Mouse (Mus musculus) liver, embryonic 15.5 days (tissue): ENCODE results near the gene Ubqln1. TPM values are rescaled to one million over a fixed set of nuclear protein-coding genes. Genes with fewer than 3 reads are reported as not detected.

Experiments
- ATAC-seq: fragments of 200-750 bp; cut with Nextera tagmentation; 2 replicates; pipeline ENCODE4 v1.8.0; 2017; ENCODE audit warnings: moderate number of reproducible peaks, mild to moderate bottlenecking, moderate library complexity; ENCODE audit not compliant: insufficient read depth
- H3K27ac ChIP-seq: fragments of 300-500 bp; sonication (generic); replicated peaks from 2 replicates; pipeline ENCODE4 v1.5.1; 2015; ENCODE audit warnings: mild to moderate bottlenecking, inconsistent platforms
- H3K27me3 ChIP-seq: fragments of 300-500 bp; sonication (generic); 2 replicates; pipeline ENCODE4 v1.6.1; 2015; ENCODE audit warnings: mild to moderate bottlenecking, inconsistent platforms
- H3K36me3 ChIP-seq: fragments of 300-500 bp; sonication (generic); replicated peaks from 2 replicates; pipeline ENCODE4 v1.6.1; 2015; ENCODE audit warnings: moderate library complexity, mild to moderate bottlenecking, inconsistent platforms
- H3K4me1 ChIP-seq: fragments of 300-500 bp; sonication (generic); replicated peaks from 2 replicates; pipeline ENCODE4 v1.6.1; 2015; ENCODE audit warnings: inconsistent platforms
- H3K4me2 ChIP-seq: fragments of 300-500 bp; sonication (generic); 2 replicates; pipeline ENCODE4 v1.6.1; 2015; ENCODE audit warnings: moderate library complexity, mild to moderate bottlenecking, inconsistent platforms
- H3K4me3 ChIP-seq: fragments of 300-500 bp; sonication (generic); replicated peaks from 2 replicates; pipeline ENCODE4 v1.5.1; 2015; ENCODE audit warnings: mild to moderate bottlenecking, inconsistent platforms
- H3K9ac ChIP-seq: fragments of 300-500 bp; sonication (generic); 2 replicates; pipeline ENCODE4 v1.6.1; 2015; ENCODE audit warnings: moderate library complexity, mild to moderate bottlenecking, inconsistent platforms
- H3K9me3 ChIP-seq: fragments of 300-500 bp; sonication (generic); replicated peaks from 2 replicates; pipeline ENCODE4 v1.6.1; 2016; ENCODE audit warnings: inconsistent platforms
- WGBS: fragments of 180-500 bp; shearing (Covaris S2); methylation state at CpG from one replicate; pipeline ENCODE4 v1.1.7; 2015; ENCODE audit warnings: mixed read lengths; ENCODE audit not compliant: insufficient replicate concordance; 5-methylcytosine and 5-hydroxymethylcytosine counted together
- polyA plus RNA-seq: library from polyadenylated mRNA; unstranded; fragments of >200 nt; fragmentation: Nextera tagmentation; extraction: Ambion mirVana; gene quantifications from 2 replicates; pipeline ENCODE4 v1.2.1, GENCODE M21; 2015

Ubqln1 gene
- polyA plus RNA-seq, 1 experiment from 2014 or later, result 42.4 TPM

DNA sequence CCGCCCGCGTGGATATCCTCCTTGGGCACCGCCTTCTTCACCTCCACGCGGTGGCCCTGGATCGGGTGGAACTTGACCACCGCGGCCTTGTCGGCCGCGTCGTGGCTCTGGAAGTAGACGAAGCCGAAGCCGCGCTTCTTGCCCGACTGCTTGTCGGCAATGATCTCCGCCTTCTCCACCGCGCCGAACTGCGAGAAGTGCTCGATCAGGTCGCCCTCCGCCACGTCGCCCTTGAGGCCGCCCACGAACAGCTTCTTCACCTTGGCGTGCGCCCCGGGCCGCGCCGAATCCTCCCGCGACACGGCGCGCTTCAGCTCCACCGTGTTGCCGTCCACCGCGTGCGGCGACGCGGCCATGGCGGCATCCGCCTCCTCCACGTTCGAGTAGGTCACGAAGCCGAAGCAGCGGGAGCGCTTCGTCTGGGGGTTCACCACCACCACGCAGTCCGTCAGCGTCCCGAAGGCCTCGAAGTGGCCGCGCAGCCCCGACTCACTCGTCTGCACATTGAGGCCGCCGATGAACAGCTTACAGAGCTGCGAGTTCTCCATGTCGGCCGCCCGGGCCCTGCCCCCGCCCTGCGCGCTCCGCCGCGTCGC, 87.6 kb downstream of the Ubqln1 start:
- Histone ChIP-seq H3K9me3 (no peaks in the 10 kb centered on the region), H3K27ac (peak overlapping the region; percentile 96), H3K36me3 (peaks cover 14% of the 10 kb centered on the region), H3K27me3 (no peaks in the 10 kb centered on the region), H3K4me3 (peak overlapping the region; percentile 81), H3K4me2 (peak overlapping the region; percentile 78), H3K4me1 (peaks cover 41% of the 10 kb centered on the region), H3K9ac (peak overlapping the region; percentile 99)
- ATAC-seq, result peak; percentile 22
- under 1% methylated on average over 77 of the region's 81 CpGs for WGBS

DNA sequence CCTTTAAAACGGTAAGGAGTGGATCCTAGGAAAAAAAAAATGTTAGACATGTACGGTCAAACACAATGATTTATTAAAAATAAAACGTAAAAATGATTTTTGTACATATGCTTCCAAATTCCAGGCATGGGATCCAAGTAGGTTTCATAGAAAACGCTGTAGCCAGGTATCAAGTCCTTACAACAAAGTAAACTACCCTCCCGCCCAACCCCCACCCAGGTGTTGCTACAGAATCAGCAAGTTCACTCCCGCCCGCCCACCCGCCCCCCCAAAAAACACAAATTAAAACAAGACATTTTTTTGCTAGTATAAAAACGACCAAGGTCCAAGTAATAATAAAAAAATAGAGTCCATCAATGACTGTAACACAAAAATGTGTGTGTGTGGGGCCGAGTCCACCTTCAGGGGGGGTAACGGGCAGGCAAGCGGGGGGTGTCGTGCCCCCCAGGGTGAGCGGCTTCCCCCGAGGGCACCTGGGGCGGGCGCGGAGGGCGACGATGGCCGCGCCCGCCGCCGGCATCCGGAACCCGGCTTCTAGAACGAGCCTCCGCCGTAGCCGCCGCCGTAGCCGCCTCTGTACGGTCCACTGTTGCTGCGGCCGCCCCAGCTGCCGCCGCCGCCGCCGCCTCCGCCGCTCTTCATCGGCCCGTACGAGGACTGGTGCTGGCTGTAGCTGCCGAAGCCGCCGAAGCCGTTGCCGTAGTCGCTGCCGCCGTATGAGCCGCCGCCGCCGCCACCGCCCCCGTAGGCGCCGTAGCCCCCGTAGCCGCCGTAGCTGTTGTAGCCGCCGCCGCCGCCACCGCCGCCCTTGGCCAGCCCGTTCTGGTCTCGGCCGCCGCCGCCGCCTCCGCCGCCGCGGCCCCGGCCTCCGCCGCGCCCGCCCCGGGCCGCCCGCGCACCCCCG, 88.3 kb downstream of the Ubqln1 start:
- H3K27me3 ChIP-seq, result no peaks in the 10 kb centered on the region
- H3K36me3 ChIP-seq, result peaks cover 14% of the 10 kb centered on the region
- H3K4me2 ChIP-seq, result peak overlapping the region; percentile 78
- H3K4me1 ChIP-seq, result peaks cover 45% of the 10 kb centered on the region
- no peak for ATAC-seq
- H3K9me3 ChIP-seq, result no peaks in the 10 kb centered on the region
- peak overlapping the region; percentile 96 for H3K27ac ChIP-seq
- peak overlapping the region; percentile 99 for H3K9ac ChIP-seq
- WGBS, result under 1% methylated on average over 60 of the region's 92 CpGs
- peak overlapping the region; percentile 81 for H3K4me3 ChIP-seq

Other genes with a start within 250 kb of the Ubqln1 start
- gene Klhl3, start 102.1 kb downstream of the Ubqln1 start, polyA plus RNA-seq, result 1.1 and 1.4 TPM in 2 replicates
- gene Hnrnpa0, start 87.1 kb downstream of the Ubqln1 start, polyA plus RNA-seq, result 5.2 and 6.2 TPM in 2 replicates
- gene Idnk, start 58.0 kb downstream of the Ubqln1 start, polyA plus RNA-seq, result 17.2 and 18.8 TPM in 2 replicates
- gene Gkap1, start 60.0 kb upstream of the Ubqln1 start, polyA plus RNA-seq, result 4.7 and 5.9 TPM in 2 replicates
- gene Kif27, start 143.5 kb upstream of the Ubqln1 start, polyA plus RNA-seq, result 0.12 and 0.14 TPM in 2 replicates
- gene 2210016F16Rik, start 169.6 kb upstream of the Ubqln1 start, polyA plus RNA-seq, result 17.5 and 18.5 TPM in 2 replicates
- 12.4 and 14.0 TPM in 2 replicates for gene Rmi1, start 186.6 kb upstream of the Ubqln1 start, polyA plus RNA-seq
- gene Hnrnpk, start 187.7 kb upstream of the Ubqln1 start, polyA plus RNA-seq, result 498 and 561 TPM in 2 replicates